Mouse (Mus musculus) CH12.LX (cell line): ENCODE measurements around the gene Ank. TPM values are rescaled to one million over a fixed set of nuclear protein-coding genes. Genes with fewer than 3 reads are reported as not detected.

Experiments
- DNase-seq: peaks from one replicate; pipeline ENCODE4 v3.0.0-alpha.2; 2013; ENCODE audit errors: extremely low read depth
- H3K27ac ChIP-seq: 2 replicates; pipeline ENCODE4 v1.5.1; 2012; ENCODE audit warnings: low read depth, mild to moderate bottlenecking, control low read depth, moderate library complexity; ENCODE audit not compliant: insufficient read depth
- H3K27me3 ChIP-seq: replicated peaks from 2 replicates; pipeline ENCODE3; 2012; ENCODE audit warnings: inconsistent platforms
- H3K36me3 ChIP-seq, 2 experiments: replicated peaks in 1 of 2; 2 replicates each; pipeline versions ENCODE3 to v1.6.1; 2012; ENCODE audit warnings: inconsistent platforms in 1 of 2, low read length in 1 of 2, mild to moderate bottlenecking in 1 of 2, mixed read lengths in 1 of 2, moderate library complexity in 1 of 2; ENCODE audit not compliant: control insufficient read depth in 1 of 2, insufficient read depth in 1 of 2
- H3K4me1 ChIP-seq, 2 experiments: 2 replicates each; pipeline ENCODE4 v1.6.1; 2012; ENCODE audit warnings: inconsistent platforms in 1 of 2, moderate library complexity in 1 of 2; ENCODE audit not compliant: insufficient read depth in 2 of 2, control insufficient read depth in 1 of 2
- H3K4me2 ChIP-seq: 2 replicates; pipeline ENCODE4 v1.6.1; 2012; ENCODE audit warnings: low read depth, mild to moderate bottlenecking, control low read depth; ENCODE audit not compliant: poor library complexity, insufficient read depth, severe bottlenecking
- H3K4me3 ChIP-seq, 3 experiments: fragments of 150-350 bp in 1 of 3; sonication (generic) in 1 of 3; replicated peaks in 1 of 3; 2 replicates each; pipeline versions ENCODE3 to v1.5.1; 2011 to 2012; ENCODE audit warnings: low read depth in 2 of 3, low read length in 2 of 3, mild to moderate bottlenecking in 2 of 3, moderate library complexity in 2 of 3, control low read depth in 1 of 3, improper control_type of control experiment in 1 of 3, inconsistent platforms in 1 of 3, mixed read lengths in 1 of 3; ENCODE audit not compliant: poor library complexity in 1 of 3
- H3K79me2 ChIP-seq: replicated peaks from 2 replicates; pipeline ENCODE4 v1.6.1; 2012; ENCODE audit warnings: mild to moderate bottlenecking, moderate library complexity; ENCODE audit not compliant: control insufficient read depth, poor library complexity, insufficient read depth, severe bottlenecking; ENCODE audit errors: extremely low read depth
- H3K9ac ChIP-seq: 2 replicates; pipeline ENCODE4 v1.6.1; 2012; ENCODE audit warnings: low read depth, mild to moderate bottlenecking, control low read depth, moderate library complexity; ENCODE audit not compliant: insufficient read depth
- H3K9me3 ChIP-seq: replicated peaks from 2 replicates; pipeline ENCODE3; 2012; ENCODE audit warnings: low read length, inconsistent platforms, mixed read lengths
- HCFC1 ChIP-seq: IDR thresholded peaks from 2 replicates; pipeline ENCODE4 v1.6.1; 2012; ENCODE audit warnings: low read depth, mild to moderate bottlenecking, inconsistent platforms, low read length, improper control_type of control experiment
- IRF4 ChIP-seq: IDR thresholded peaks from 2 replicates; pipeline ENCODE4 v1.6.1; 2014; ENCODE audit warnings: low read depth, mild to moderate bottlenecking, inconsistent platforms, low read length, improper control_type of control experiment
- JUN ChIP-seq: IDR thresholded peaks from 2 replicates; pipeline ENCODE4 v1.6.1; 2011; ENCODE audit warnings: low read depth, mild to moderate bottlenecking, low read length, improper control_type of control experiment, moderate library complexity; ENCODE audit not compliant: insufficient read depth
- KAT2A ChIP-seq: IDR thresholded peaks from 2 replicates; pipeline ENCODE4 v1.6.1; 2012; ENCODE audit warnings: low read length, improper control_type of control experiment, inconsistent platforms; ENCODE audit not compliant: insufficient replicate concordance
- MEF2A ChIP-seq: IDR thresholded peaks from 2 replicates; pipeline ENCODE4 v1.6.1; 2014; ENCODE audit warnings: low read depth, mild to moderate bottlenecking, inconsistent platforms, low read length, improper control_type of control experiment, borderline replicate concordance
- MXI1 ChIP-seq: IDR thresholded peaks from 2 replicates; pipeline ENCODE4 v1.6.1; 2011; ENCODE audit warnings: mild to moderate bottlenecking, low read depth, low read length, improper control_type of control experiment
- MYC ChIP-seq: IDR thresholded peaks from 2 replicates; pipeline ENCODE4 v1.6.1; 2011; ENCODE audit warnings: low read depth, mild to moderate bottlenecking, improper control_type of control experiment, low read length
- NRF1 ChIP-seq: IDR thresholded peaks from 2 replicates; pipeline ENCODE4 v1.6.1; 2014; ENCODE audit warnings: low read depth, mild to moderate bottlenecking, inconsistent platforms, low read length, improper control_type of control experiment, moderate library complexity
- ZMIZ1 ChIP-seq: IDR thresholded peaks from 2 replicates; pipeline ENCODE4 v1.6.1; 2012; ENCODE audit warnings: low read depth, mild to moderate bottlenecking, inconsistent platforms, low read length, improper control_type of control experiment
- dilution Hi-C: fragments of 300-500 bp; cut with MboI; formaldehyde crosslinking; loops from 2 replicates; pipeline ENCODE4 v1.14.3; 2020; ENCODE audit warnings: low sequenced_read_pairs; ENCODE audit not compliant: extremely low pct_unique_long_range_greater_than_20kb, extremely low pct_ligation_motif_present
- in situ Hi-C: fragments of 300-500 bp; cut with MboI; formaldehyde crosslinking; loops from 3 replicates; pipeline ENCODE4 v1.14.3; 2019; ENCODE audit warnings: low sequenced_read_pairs, low pct_ligation_motif_present, low pct_unique_long_range_greater_than_20kb, mixed read lengths
- polyA plus RNA-seq: library from polyadenylated mRNA; unstranded; fragments of >175 nt; gene quantifications from 2 replicates; pipeline ENCODE4 v1.2.1, GENCODE M21; 2012; ENCODE audit warnings: low read depth; ENCODE audit not compliant: insufficient read length
- total RNA-seq, 2 experiments: library from RNA; depleted of rRNA; stranded (reverse); fragments of 300-350 nt in 1 of 2; fragments of >200 nt in 1 of 2; gene quantifications; 2 replicates each; pipeline ENCODE4 v1.2.3; 2012 to 2014

Ank gene
- total and polyA plus RNA-seq, 3 experiments: 4.6 to 12.4 (median 8.6) TPM

GRCm38 (mm10) chr15:27616159-27616558, 149.7 kb downstream of the Ank start:
- Histone ChIP-seq H3K27ac (no peak overlapping the region), H3K36me3 (peaks cover 62 to 96% of the 10 kb centered on the region in 2 experiments), H3K9ac (no peak overlapping the region), H3K79me2 (no peaks in the 10 kb centered on the region), H3K4me2 (no peak overlapping the region), H3K4me1 (peaks cover 3 to 40% of the 10 kb centered on the region in 2 experiments; a peak in 3 of 4 replicates), H3K4me3 (no peak overlapping the region), H3K27me3 (no peaks in the 10 kb centered on the region), H3K9me3 (no peaks in the 10 kb centered on the region)
- TF ChIP-seq HCFC1 (no peak), MXI1 (no peak), ZMIZ1 (no peak)
- no peak for DNase-seq
- dilution Hi-C loops: no loop called here
- in situ Hi-C loops: no loop called here

DNA sequence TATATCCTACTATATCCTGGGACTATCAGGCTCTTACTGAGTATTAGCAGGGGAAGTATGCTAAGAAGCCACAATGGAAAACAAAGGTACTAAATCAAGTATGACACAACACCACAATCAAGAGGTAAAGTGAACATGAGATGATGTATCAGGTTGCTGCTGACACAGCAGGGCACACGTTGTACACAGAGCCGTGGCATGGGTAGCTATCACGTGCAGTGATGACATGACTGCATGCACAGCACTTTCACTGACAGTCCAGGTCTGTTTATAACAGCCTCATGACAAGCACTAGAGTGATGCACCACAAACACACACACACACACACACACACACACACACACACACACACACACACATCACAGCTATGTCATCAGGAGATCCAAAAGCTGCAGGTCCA, 150.8 kb downstream of the Ank start:
- Histone ChIP-seq H3K27ac (no peak overlapping the region), H3K27me3 (no peaks in the 10 kb centered on the region), H3K9me3 (no peaks in the 10 kb centered on the region), H3K4me2 (no peak overlapping the region), H3K4me1 (peaks cover 3 to 46% of the 10 kb centered on the region in 2 experiments; a peak in 3 of 4 replicates), H3K36me3 (peaks cover 59 to 94% of the 10 kb centered on the region in 2 experiments), H3K9ac (no peak overlapping the region), H3K4me3 (no peak overlapping the region), H3K79me2 (no peaks in the 10 kb centered on the region)
- TF ChIP-seq MYC (no peak), KAT2A (no peak), NRF1 (no peak), JUN (no peak), MXI1 (no peak)
- in situ Hi-C loops: no loop called here
- no peak for DNase-seq
- dilution Hi-C loops: no loop called here

DNA sequence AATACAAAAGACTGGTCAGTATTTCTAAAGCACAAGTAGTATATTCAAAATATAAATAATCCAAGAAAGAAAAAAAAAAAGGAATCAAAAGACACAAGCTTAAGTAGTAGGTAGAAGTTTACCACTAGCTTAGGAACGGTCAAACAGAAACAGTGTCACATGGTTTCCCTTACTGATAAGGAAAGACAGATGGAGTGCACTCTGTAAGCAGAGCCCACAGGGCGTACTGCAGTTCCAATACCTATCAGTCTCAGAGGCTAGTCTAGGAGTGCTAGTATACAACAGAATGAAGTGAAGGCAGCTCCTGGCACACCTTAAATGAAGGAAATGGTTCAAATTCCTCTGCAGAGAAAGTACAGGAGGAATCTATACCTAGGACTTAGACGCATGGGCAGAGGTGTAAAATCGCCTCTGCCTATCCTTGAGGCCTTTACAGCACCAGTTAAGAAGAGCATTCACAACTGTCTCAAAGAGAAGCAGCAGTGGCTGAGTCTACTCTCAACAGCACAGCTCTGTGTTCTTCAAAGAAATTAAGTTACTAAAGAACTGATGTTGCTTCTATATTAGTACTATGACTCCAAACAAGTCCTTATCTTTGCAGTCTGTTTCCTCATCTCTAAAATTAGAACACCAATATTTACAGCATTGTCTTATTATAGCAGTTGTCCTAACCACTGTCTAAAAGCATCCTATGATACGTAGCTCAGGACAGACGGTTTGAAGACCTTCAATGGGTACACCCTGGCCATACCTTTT, 152.5 kb downstream of the Ank start:
- Histone ChIP-seq H3K27me3 (no peaks in the 10 kb centered on the region), H3K4me1 (peaks cover 3 to 50% of the 10 kb centered on the region in 2 experiments), H3K9ac (no peak overlapping the region), H3K9me3 (no peaks in the 10 kb centered on the region), H3K4me2 (no peak overlapping the region), H3K36me3 (peaks cover 64 to 95% of the 10 kb centered on the region in 2 experiments), H3K4me3 (no peak overlapping the region), H3K27ac (no peak overlapping the region), H3K79me2 (peaks cover 3% of the 10 kb centered on the region)
- DNase-seq: no peak
- in situ Hi-C loops (no loop called here), dilution Hi-C loops (no loop called here)
- TF ChIP-seq MEF2A (peak; percentile 43; the same call in 1 of the 2 replicates), MYC (no peak), IRF4 (peak; percentile 19; the same call in 1 of the 2 replicates)
- TF ChIP-seq, all 38 proteins: peak for 2
